Mouse (Mus musculus) cerebellum, adult (tissue): ENCODE measurements around the gene Arid4a.
"Not testable (repeated sequence)": the region's sequence is repeated elsewhere in the genome, so short reads cannot be mapped to it uniquely, and the experiment has no call there.

Experiments
- ATAC-seq: cut with Nextera tagmentation; 2 replicates; pipeline ENCODE4 v1.9.2; 2017; ENCODE audit warnings: mild to moderate bottlenecking, moderate library complexity, mixed read lengths; ENCODE audit not compliant: insufficient number of reproducible peaks, low FRiP score, low TSS enrichment

The Arid4a gene

DNA sequence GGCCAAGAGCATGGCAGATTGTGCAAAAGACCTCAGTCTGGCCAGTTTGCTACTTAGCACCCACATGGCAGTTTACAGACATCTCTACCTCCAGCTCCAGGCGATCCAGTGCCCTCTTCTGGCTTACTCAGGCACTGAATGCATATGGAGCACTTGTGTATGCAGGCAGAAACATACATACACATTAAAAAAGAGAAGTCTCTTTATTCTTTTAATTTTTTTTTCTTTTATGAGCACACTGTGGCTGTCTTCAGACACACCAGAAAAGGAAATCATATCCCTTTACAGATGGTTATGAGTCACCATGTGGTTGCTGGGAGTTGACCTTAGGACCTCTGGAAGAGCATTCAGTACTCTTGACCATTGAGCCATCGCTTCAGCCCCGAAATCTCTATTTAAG, 35.3 kb downstream of the Arid4a start:
- no peak for ATAC-seq

DNA sequence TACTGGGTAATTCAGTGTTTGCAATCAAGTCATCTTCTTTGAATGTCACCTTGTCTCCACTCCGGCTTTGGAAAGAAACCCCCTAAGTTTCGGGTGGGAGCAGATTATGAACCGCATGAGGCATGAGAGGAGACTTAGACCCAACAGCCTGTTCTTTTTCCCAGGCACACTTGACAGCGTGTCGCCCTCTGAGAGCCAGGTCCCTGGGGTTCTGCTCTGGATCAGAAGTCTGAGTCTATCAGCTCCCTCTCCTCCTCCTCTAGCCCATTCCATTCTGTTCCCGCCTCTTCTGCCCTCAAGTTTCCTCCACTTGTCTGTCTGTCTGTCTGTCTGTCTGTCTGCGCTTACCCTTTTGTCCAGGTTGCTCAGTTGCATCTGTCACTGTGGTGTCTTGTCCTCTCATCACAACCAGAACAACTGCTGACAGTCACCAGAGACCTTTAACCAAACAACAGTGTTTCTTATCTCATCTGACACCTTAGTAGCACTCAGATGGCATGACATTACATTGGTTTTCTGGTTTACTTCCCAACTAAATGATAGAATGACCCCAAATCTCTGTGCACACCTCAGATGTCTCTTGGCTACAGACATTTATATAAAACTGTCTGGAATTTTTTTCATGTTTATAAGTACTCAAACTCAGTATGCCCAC, 36.7 kb downstream of the Arid4a start:
- no peak for ATAC-seq

DNA sequence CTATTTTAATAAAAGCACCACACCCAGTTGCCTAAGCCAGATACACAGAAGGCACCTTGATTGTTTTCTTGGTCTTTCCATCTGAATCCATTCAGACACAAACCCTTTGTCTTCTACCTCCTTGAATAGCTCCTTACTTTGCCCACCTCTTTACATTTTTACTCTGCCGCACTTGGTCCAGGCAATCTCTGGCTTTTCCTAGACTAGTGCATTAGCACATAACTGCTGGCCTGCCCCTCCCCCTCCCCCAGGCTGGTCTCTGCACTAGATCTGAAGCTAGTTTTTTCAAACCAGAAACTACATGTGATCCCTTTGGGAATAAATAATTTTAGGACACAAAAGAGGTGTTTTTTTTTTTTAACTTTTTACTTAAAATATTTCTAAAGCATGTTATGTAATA, 37.2 kb downstream of the Arid4a start:
- ATAC-seq, result no peak

DNA sequence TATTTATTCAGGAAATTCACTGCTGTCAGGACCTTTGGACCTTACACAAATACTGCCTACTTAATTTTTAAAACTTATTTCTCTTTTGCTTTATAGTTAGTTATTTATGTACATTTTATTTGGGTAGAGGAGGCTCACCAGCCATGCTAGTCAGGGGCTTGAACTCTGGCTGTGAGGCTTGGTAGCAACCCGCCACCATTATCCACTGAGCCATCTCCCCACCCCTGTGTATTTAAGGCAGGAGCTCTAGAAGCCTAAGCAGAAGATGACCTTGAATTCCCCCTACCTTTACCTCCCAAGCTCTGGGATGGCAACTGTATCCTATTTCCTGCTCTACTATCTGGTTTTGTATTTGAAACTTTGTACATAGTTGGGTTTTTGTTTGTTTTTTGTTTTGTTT, 37.7 kb downstream of the Arid4a start:
- no peak for ATAC-seq

DNA sequence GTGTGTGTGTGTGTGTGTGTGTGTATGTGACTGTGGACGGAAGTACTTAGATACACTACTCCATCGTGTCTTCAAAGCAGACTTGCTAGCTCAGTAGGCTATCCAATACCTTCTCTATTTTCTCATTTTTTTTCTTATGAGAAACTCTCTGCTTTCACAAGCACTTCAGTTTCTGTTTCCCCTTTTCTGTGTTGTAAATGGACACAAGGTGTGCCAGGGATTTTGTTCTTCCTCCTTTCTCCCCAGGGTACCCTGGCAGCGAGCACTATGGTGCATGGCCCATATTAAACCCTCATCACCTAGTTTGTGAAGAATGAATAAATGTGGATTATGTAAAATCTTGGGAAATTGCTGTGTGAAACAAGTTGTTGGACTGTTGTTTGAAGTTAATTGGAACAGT, 39.7 kb downstream of the Arid4a start:
- no peak for ATAC-seq

DNA sequence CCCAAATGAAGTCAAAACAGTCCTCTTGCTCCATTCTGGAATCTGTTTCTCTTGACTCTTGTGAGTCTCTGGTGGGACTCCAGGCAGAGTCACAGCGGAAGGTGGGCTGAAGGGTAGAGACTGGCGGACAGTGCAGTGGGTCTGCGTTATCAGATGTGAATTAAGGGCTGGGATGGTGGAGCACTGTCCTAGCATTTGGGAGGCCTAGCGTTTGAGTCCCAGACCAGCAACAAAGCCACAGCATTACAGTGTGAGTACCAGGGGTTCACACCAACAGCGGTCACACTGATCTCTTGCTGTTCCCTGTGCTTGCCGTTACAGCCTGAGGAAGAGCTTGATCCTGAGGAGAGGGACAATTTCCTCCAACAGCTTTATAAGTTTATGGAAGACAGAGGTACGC, 44.0 kb downstream of the Arid4a start:
- no peak for ATAC-seq

DNA sequence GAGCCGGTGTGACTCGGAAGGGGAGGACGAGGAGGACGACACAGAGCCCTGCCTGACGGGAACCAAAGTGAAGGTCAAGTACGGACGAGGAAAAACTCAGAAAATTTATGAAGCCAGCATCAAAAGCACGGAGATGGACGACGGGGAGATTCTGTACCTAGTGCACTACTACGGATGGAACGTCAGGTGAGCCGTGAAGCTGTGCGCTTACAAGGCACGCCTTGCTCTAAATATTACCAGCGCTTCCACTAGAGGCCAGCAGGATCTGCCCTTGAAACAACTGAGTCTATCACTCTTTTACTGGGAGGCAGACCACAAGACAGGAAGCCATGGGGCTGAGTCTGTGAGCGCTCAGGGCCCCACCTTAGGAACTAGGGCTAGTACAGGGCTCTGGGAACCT, 54.1 kb downstream of the Arid4a start:
- no peak for ATAC-seq

DNA sequence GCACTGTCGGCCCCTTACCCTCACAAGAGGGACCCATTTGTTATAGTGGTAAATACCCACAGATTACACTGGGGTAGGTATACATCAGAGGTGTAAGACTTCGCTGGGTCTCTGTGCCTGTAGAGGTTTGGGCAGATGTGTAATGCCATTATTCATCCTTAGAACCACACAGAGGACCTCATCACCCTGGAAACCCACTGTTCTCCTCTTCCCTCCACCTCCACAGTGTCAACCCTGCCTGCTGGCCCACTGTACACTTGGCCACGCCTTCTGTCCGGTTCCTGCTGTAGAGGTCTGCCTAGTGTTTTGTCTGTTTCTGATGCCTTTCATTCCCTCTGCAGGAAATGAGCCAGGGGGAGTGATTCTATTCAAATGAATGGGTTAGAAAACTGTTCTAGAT, 56.3 kb downstream of the Arid4a start:
- ATAC-seq, result no peak

DNA sequence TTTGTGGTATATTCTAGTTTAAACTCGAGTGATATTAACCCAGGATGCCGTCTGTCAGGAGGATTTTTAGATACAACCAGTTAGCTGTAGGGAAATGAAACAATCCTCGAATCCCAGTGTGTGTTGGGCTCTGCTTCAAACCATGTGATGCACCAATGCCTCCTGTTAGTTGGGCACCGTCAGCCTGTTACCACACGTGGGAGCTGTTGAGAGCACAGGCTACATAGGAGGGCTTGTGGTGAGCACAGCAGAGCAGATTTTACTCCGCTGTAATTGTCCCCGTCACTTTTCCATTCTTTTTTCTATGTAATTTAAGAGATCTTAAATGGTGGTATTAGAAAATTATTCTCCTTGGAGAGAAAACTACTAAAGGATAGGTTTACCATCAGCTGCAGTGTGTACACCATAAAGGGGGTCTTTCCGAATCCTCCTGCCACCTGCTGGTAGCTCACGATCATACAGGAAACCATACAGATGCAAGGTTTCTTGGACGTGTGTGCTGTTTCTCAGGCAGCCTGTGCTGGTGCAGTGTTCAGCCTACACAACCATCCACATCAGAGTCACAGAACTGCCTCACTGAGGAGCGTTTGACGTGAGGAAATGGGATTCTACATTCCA, 57.4 kb downstream of the Arid4a start:
- ATAC-seq, result peak; percentile 66

DNA sequence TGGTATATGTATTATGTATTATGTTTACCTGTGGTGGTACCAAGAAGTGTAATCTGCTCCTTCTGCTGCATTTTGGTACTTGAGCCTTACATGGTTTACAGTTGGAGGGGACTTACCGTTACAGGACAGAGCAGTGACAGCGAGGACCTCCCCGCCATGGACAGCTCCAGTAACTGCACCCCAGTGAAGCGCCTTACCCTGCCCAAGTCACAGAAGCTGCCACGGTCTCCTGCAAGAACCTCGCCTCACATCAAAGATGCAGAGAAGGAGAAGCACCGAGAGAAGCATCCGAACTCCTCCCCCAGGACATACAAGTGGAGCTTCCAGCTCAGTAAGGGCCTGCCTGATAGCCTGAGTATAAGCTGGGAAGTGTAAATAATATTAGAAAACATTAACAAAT, 70.5 kb downstream of the Arid4a start:
- no peak for ATAC-seq

DNA sequence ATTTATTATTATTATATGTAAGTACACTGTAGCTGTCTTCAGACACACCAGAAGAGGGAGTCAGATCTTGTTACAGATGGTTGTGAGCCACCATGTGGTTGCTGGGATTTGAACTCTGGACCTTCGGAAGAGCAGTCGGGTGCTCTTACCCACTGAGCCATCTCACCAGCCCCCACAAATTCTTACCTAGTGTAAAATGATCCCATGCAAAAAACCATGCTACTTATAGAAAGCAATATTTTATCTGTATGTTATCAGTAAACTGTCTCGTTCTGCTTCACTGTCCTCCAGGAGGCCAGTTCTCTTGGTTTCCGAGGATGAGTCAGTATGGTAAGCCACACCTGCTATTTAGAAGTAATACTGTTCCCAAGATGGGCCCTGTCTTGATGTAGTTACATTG, 88.5 kb downstream of the Arid4a start:
- ATAC-seq, result not testable (repeated sequence)

DNA sequence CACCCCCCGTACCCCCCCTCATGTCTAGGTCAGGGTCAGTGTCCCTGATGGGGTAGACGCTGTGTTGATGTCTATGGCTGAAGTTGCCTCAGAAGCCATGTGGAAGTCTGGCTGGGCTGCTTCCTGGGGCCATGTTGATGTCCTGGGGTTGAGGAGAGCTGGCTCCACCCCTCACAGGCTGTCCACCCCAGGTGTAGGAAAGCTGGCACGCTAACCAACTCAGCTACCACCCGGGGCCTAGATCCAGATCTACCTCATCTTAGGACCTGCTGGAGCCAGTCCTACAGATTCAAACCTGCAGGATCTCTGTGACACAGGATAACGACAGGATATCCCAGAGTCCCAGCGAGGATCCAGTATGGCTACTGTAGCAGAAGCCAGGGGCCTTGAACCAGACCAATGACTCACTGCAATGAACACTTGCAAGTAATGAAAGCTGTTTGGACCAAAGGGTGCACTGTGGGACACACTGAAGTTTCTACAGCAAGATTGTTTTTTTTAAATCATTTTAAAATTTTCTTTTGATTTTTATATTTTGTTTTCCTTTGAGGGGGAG, 91.5 kb downstream of the Arid4a start:
- no peak for ATAC-seq

DNA sequence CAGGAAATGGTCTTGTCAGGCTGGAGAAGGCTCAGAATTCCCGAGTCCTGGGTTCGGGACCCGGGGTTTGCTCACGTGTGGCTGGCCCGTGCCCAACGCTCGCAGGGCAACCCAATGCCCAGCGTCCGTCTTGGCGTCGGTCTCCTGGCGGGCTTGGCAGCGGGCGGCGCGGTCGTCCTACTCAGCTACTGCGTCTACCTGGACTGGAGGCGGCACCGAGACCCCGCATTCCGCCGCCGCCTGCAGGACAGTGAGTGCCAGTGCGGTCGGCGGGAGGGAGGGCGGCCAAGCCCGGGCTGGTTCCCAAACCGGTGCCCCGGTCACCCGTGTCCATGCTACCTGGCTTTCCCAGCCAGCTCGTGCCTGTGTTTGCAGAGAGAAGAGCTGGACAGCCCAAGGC, 95.5 kb downstream of the Arid4a start, which contains the start of gene Tomm20l:
Gene Tomm20l (plus strand): TSS at position 98 of the 400 bp plus-strand sequence.
- peak; percentile 10; the same call in 1 of the 2 replicates for ATAC-seq

DNA sequence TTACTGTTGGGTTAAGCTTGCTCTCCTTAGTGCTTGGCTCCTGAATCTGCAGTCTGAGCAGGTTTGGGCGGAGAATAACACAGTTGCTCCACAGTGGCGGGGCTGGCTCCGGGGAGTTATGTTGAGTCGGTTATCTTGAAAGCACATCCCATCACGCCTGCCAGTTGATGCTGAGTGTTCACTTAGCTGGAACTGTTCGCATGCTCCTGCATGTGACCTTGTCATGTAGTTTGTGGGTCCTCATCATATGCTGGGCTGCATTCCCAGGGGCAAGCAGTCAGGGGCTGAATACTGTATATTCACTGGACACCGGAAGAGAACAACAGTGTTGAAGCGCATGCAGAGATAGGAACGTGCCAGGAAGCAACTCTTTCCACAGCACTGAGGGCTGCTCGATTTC, 97.3 kb downstream of the Arid4a start:
- ATAC-seq, result no peak

DNA sequence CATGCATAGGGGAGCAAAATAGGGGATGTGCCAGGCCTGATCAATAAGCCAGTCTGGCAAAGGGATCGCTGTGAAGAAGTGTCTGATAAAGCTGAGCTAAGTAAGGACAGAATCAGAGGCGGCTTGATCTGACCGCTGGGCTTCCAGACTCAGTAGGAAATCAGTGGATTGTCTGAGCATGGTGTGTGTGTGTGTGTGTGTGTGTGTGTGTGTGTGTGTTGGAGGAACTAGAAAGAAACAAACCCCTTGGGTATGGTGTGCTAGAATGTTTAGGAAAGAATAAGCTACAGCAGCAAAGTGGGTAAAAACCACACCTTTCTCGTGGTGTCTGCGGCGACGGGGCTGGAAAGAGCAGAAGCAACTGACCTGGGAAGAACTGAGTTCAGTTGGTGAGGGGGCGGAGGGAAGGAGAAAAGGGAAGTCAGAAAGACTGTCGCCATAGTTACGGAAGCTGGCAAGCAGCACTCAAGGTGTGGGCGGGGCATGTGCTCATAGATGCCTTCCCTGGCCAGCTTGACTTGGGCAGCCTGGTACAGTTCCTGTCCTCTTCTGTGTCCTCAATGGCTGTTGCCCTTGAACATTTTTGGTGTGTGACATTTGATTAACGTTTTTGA, 98.0 kb downstream of the Arid4a start:
- 0 out of 2 replicates have a peak, but pooled peaks have one; percentile 31 for ATAC-seq

DNA sequence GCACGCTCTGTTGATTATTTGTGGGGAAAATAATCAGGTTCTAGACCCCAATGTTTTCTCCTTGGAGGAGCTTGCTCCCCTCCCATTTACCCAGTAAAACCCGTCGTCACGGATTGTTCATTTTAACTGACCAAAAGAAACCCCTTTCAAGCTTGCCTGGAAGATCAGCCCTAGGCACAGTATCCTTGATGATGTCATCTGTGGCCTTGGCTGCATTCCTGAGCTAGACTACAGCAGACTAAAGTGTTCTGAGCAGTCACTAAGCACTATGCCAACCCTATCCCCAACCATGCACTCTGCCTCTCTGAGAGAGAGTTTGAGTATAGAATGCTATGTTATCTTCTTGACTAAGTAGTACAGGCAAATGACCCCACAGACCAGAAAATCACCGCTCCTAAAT, 100.6 kb downstream of the Arid4a start:
- ATAC-seq, result no peak

DNA sequence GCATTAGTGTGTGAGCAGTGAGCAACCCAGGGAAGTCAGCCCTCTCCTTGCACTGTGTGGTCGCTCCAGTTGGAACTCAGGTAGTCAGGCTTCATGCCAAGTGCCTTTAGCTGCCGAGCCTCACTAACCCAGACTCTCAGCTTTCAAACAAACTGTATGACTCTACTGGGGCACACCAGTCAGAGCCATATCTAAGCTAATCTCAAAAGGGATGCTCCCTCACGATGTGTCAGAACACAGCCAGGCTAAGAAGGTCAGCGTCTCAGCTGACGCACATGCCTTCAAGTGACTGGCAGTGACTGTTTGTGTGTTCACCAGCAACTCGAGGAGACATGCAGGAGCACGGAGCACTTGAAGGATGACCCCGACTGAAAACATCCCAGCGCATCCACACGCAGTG, 106.9 kb downstream of the Arid4a start:
- peak; percentile 54; the same call in 1 of the 2 replicates for ATAC-seq

DNA sequence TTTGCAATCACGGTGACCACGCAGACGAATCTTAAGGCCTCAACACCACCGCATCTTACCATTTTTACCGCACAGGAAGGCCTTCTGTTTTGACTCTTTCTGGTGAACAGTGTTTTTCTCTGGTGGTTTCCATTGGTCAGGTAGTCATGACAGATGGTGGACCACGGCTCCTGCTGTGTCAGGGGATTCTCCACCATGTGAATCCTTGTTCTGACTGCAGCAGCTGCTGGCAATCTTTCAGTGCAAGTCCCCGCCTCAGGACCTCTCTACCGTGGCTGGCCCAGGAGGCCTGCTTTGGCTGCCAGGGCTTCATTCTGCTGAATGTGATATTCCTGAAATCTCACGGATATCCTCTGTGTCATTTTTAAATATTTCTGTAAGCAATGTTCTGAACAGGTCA, 107.5 kb downstream of the Arid4a start:
- ATAC-seq, result peak; percentile 87

DNA sequence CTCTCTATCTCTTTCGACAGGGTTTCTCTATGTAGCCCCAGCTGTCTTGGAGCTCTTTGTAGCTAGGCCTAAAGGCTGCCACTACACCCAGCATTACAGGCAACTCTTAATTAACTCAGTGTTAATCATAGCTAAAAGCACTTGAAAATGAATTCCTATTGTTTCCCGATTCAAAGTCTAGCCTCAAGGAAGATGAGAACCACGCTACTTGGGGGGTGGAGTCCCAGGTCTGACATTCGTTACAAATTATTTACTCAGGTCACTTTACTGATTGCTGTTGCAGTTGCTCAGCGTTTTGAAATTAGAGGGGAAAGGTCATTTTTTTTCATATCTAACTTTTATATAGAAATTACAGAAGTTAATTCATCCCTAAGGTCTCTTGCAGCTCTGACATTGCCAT, 119.8 kb downstream of the Arid4a start:
- ATAC-seq, result no peak

DNA sequence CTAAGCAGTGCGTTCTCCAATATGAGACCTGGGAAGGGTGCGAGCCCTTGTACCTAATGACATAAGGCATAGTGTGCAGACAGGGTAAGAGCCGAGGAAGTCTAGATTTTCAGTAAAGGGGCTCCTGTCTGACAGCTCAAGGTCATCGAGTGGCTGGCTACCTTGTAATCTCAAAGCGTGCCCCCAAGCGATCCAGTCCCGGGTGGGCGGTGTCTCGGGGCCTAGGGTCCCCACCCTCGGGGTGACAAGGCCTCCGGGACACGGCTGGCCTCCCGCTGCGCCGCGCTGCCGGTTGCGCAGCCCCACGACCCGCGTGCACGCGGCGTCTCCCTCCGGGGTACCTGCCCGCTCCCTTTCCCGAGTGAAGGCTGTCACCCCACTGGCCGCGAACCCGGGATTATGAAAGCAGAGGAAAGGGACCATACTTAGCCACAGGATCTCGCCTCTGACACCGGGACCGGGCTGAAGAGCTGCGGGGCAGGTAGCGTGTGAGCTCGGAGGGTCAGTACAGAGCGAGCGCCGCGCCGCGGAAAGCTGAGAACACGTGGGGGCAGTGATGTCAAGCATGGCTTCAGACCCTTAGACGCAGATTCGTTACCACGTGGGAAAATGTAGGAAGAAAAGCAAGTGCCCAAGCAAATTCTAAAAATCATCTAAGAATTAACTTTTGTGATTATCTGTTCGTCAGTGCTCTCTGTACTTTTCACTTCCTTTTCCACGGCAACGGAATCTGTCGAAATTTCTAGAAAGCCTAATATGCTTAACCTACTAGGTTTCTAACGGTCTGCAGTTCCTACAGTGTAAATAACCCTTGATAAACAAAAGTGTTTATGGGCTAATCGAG, 120.6 kb downstream of the Arid4a start, which contains the start of the genes Timm9 and 2700049A03Rik:
Gene Timm9 (minus strand): TSS at position 555 of the 844 bp plus-strand sequence.
Gene 2700049A03Rik (plus strand): TSS at position 719 of the 844 bp plus-strand sequence.
- peak; percentile 88 for ATAC-seq
